11 mouse cellular contexts compared by ENCODE assay signal in the genomic region with DNA sequence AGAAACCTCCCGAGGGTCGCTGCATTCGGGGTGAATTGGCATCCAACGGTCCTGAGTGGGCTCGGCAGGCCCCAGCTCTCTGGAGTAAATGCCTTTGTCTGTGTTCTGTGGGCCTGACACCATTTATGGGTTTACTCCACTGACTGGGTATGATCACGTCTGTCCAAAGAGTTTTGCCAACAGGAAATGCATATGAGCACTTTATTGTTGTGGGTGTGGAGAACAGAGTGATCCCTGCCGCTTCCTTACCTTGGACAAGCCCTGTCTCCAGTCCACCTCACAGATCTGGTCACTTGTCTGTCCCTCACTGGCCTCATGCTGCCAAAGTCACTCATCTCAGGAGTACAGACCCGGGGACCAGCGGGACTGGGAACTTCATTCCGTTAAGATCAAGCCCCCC.
DNase-seq lines count a peak whose midpoint lies in the region; ATAC-seq and TF ChIP-seq lines count a peak whose summit lies in the region.
"Had no signal": no experiment of that assay in that cellular context is flagged by ENCODE, and none has a peak within 500 bp of the region (broad histone marks: within the 10 kb centered on the region; RNA-seq: fewer than 3 reads in every experiment).

No protein-coding gene starts in this region.

- no peaks in the 10 kb centered on the region for H3K36me3 ChIP-seq in hindbrain, embryonic 10.5 days
- no peaks in the 10 kb centered on the region for H3K36me3 ChIP-seq in hindbrain, embryonic 11.5 days (ENCODE audit: control insufficient read depth, insufficient read depth, low read length)
- H3K36me3 ChIP-seq in midbrain, embryonic 14.5 days (ENCODE audit: control insufficient read depth, insufficient read depth, low read length): no peaks in the 10 kb centered on the region
- H3K36me3 ChIP-seq in midbrain, postnatal 0 days (ENCODE audit: insufficient read depth, low read length): no peaks in the 10 kb centered on the region
- H3K36me3 ChIP-seq in hindbrain, embryonic 16.5 days (ENCODE audit: control insufficient read depth, insufficient read depth, low read length): no peaks in the 10 kb centered on the region

- H3K27me3 ChIP-seq in hindbrain, embryonic 10.5 days (ENCODE audit: insufficient read depth, poor library complexity, severe bottlenecking): no peaks in the 10 kb centered on the region
- H3K27me3 ChIP-seq in hindbrain, embryonic 11.5 days (ENCODE audit: control insufficient read depth, insufficient read depth, low read length): no peaks in the 10 kb centered on the region
- H3K27me3 ChIP-seq in midbrain, embryonic 14.5 days (ENCODE audit: control insufficient read depth, insufficient read depth, low read length): no peaks in the 10 kb centered on the region
- no peaks in the 10 kb centered on the region for H3K27me3 ChIP-seq in midbrain, postnatal 0 days (ENCODE audit: insufficient read depth, low read length)
- H3K27me3 ChIP-seq in hindbrain, embryonic 16.5 days (replicated peaks; ENCODE audit: control insufficient read depth, insufficient read depth, low read length): no peaks in the 10 kb centered on the region
- H3K27me3 ChIP-seq: Patski had no signal

- H3K4me3 ChIP-seq in hindbrain, embryonic 10.5 days: no peak overlapping the region
- no peak overlapping the region for H3K4me3 ChIP-seq in hindbrain, embryonic 11.5 days (ENCODE audit: low read depth, low read length)
- H3K4me3 ChIP-seq in midbrain, embryonic 14.5 days (replicated peaks; ENCODE audit: low read depth, low read length): no peak overlapping the region
- H3K4me3 ChIP-seq in midbrain, postnatal 0 days (ENCODE audit: low read depth, low read length): no peak overlapping the region
- no peak overlapping the region for H3K4me3 ChIP-seq in hindbrain, embryonic 16.5 days (ENCODE audit: low read length)

- WGBS in hindbrain, embryonic 10.5 days: 85% methylated on average over 10 of the region's 10 CpGs
- 79% methylated on average over 10 of the region's 10 CpGs for whole genome bisulfite sequencing in hindbrain, embryonic 11.5 days
- 85% methylated on average over 10 of the region's 10 CpGs for WGBS in midbrain, embryonic 14.5 days
- 84% methylated on average over 10 of the region's 10 CpGs for WGBS in midbrain, postnatal 0 days
- 80% methylated on average over 10 of the region's 10 CpGs for WGBS in hindbrain, embryonic 16.5 days

- TF ChIP-seq CTCF in midbrain, postnatal 0 days (IDR thresholded peaks at IDR 0.05): no peak

- DNase-seq in hindbrain, embryonic 10.5 days (ENCODE audit: low spot score): no peak
- no peak for DNase-seq in hindbrain, embryonic 11.5 days (ENCODE audit: low spot score)
- no peak for DNase-seq in midbrain, embryonic 14.5 days
- no peak for DNase-seq in midbrain, postnatal 0 days (ENCODE audit: low spot score)
- DNase-seq in right cerebral cortex, adult 18-20 months: no peak
- DNase-seq in layer of hippocampus, postnatal 25 days (ENCODE audit: extremely low spot score in 1 of 2, low spot score in 1 of 2): no peak
- no peak for DNase-seq in cerebellum, postnatal 25 days
- DNase-seq: lung, postnatal 36 days had no signal

- H3K9ac ChIP-seq in hindbrain, embryonic 11.5 days (ENCODE audit: low read depth, low read length): no peak overlapping the region
- no peak overlapping the region for H3K9ac ChIP-seq in midbrain, embryonic 14.5 days (replicated peaks; ENCODE audit: low read length)
- H3K9ac ChIP-seq in midbrain, postnatal 0 days (replicated peaks; ENCODE audit: low read length, poor library complexity, severe bottlenecking): no peak overlapping the region
- no peak overlapping the region for H3K9ac ChIP-seq in hindbrain, embryonic 16.5 days (ENCODE audit: low read depth, low read length)

- no peak for ATAC-seq in hindbrain, embryonic 11.5 days (ENCODE audit: low FRiP score)
- ATAC-seq in midbrain, embryonic 14.5 days (ENCODE audit: low FRiP score, low TSS enrichment): no peak
- ATAC-seq in midbrain, postnatal 0 days (ENCODE audit: low FRiP score): no peak
- no peak for ATAC-seq in hindbrain, embryonic 16.5 days
- ATAC-seq: CD4-positive, CD25-positive, alpha-beta regulatory T cell, adult 4 months; Patski had no signal

- H3K4me2 ChIP-seq in hindbrain, embryonic 11.5 days (replicated peaks; ENCODE audit: low read depth, low read length): no peak overlapping the region
- H3K4me2 ChIP-seq in midbrain, embryonic 14.5 days (ENCODE audit: low read length): no peak overlapping the region
- no peak overlapping the region for H3K4me2 ChIP-seq in midbrain, postnatal 0 days (ENCODE audit: low read depth, low read length, poor library complexity, severe bottlenecking)
- no peak overlapping the region for H3K4me2 ChIP-seq in hindbrain, embryonic 16.5 days (ENCODE audit: low read length)

- peak overlapping the region; percentile 70 for H3K27ac ChIP-seq in hindbrain, embryonic 10.5 days
- H3K27ac ChIP-seq in hindbrain, embryonic 11.5 days (ENCODE audit: low read depth, low read length): no peak overlapping the region
- 0 out of 2 replicates have a peak overlapping the region, but pooled peaks have one; percentile 41 for H3K27ac ChIP-seq in midbrain, embryonic 14.5 days (replicated peaks; ENCODE audit: low read depth, low read length)
- no peak overlapping the region for H3K27ac ChIP-seq in midbrain, postnatal 0 days (ENCODE audit: low read depth, low read length)
- peak overlapping the region; percentile 65; the same call in 1 of the 2 replicates for H3K27ac ChIP-seq in hindbrain, embryonic 16.5 days (ENCODE audit: low read depth, low read length)

- peaks cover 29% of the 10 kb centered on the region for H3K4me1 ChIP-seq in hindbrain, embryonic 10.5 days (replicated peaks)
- 0 out of 2 replicates have a peak, but pooled peaks cover 4% of the 10 kb centered on the region for H3K4me1 ChIP-seq in hindbrain, embryonic 11.5 days (replicated peaks; ENCODE audit: control insufficient read depth, insufficient read depth, low read length)
- 0 out of 2 replicates have a peak, but pooled peaks cover 10% of the 10 kb centered on the region for H3K4me1 ChIP-seq in midbrain, embryonic 14.5 days (ENCODE audit: control insufficient read depth, insufficient read depth, low read length)
- H3K4me1 ChIP-seq in midbrain, postnatal 0 days (ENCODE audit: insufficient read depth, low read length): peaks cover 3% of the 10 kb centered on the region; the same call in 1 of the 2 replicates
- H3K4me1 ChIP-seq in hindbrain, embryonic 16.5 days (ENCODE audit: control insufficient read depth, insufficient read depth, low read depth, low read length): peaks cover 14% of the 10 kb centered on the region

- H3K9me3 ChIP-seq in hindbrain, embryonic 10.5 days: no peaks in the 10 kb centered on the region
- H3K9me3 ChIP-seq in hindbrain, embryonic 11.5 days (ENCODE audit: control insufficient read depth, low read length): no peaks in the 10 kb centered on the region
- H3K9me3 ChIP-seq in midbrain, embryonic 14.5 days (ENCODE audit: control insufficient read depth, low read length): no peaks in the 10 kb centered on the region
- no peaks in the 10 kb centered on the region for H3K9me3 ChIP-seq in midbrain, postnatal 0 days (ENCODE audit: low read length)
- H3K9me3 ChIP-seq in hindbrain, embryonic 16.5 days (ENCODE audit: control insufficient read depth, low read length): no peaks in the 10 kb centered on the region

Comparison
In these comparisons a context has a peak if more than half of its experiments do, and no peak if none do; other contexts are left out.
1. H3K27ac ChIP-seq: peak in hindbrain, embryonic 10.5 days (single experiment), midbrain, embryonic 14.5 days (single experiment) and hindbrain, embryonic 16.5 days (single experiment); none in hindbrain, embryonic 11.5 days (single experiment) and midbrain, postnatal 0 days (single experiment).